Mouse (Mus musculus) spleen, adult 18-20 months (tissue): Measurements from ENCODE around the gene Alox8.
A peak's percentile ranks its signal among the peaks of the same experiment; 100 is the strongest.

Source experiments
- DNase-seq, 2 experiments: peaks; one replicate each; pipeline ENCODE4 v3.0.0; 2022; ENCODE audit warnings: mixed read lengths in 2 of 2

Alox8 gene

GRCm38 (mm10) chr11:69197743-69198142 is at the start of gene Alox8:
TSS of gene Alox8 (minus strand) at chr11:69197843.
- no peak for DNase-seq

- DNase-seq, result no peak
These were observed 48.0 kb upstream of the Alox8 start for GRCm38 (mm10) chr11:69245643-69246042.

GRCm38 (mm10) chr11:69244911-69245310 is 47.3 kb upstream of the Alox8 start:
- no peak for DNase-seq

DNA sequence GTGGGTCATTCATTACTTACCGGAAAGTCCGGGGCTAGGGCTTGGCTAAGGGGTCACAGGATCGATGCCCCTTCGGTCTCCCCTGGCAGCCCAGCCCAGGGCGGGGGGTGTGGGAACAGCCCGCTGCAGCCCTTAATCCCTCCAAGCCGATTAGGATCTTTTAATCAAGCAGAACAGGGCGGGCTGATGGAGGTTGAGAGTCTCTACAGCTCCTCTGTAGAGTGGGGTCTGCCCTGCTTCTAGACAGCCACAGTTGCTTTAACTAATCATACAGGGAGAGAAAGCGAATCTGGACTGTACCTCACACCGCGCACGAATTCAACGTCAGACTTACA is 39.2 kb upstream of the Alox8 start, which contains the start of gene Gucy2e:
Gene Gucy2e (minus strand): TSS at position 111 of the 335 bp plus-strand sequence.
- no peak for DNase-seq

DNA sequence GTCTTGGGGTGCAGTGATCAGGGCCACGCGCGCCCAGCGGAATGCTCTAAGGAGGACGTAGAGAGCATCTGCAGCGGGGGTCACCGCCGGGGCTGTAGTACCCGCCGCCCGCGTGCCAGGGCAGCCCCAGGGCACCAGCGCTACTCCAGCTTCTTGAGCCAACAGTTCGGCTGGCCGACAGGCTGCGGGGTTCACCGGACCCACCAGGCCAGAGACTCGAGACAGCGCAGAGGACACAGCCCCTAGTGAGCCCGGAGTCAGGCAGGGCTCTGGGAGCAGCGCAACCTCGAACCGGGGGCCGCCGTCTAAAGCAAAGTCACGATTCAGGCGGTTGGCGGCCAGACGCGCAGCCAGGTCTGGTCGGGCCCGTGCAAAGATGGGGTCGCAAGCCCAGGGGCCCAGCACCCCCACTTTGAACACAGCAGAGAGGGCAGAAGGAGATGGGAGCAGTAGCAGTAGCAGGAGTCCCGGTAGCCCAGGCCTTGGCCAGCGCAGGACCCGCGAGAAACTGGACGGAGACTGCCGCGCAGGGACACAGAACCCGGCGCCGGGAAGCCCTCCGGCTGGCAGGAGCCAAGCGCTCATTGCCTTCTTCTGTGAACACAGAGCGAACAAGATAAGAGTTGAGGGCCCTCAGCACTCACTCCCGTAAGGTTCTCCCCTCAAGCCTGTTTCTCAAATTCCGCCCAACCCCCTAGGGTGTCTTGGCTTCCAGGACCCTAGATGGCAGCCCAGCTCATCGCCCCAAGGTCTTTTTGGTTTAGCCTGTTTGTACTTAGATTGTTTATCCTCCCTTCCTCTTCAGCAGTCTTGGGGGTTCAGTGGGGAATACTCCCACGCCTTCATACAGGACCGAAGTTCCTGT is 38.6 kb upstream of the Alox8 start:
- DNase-seq, result no peak

DNA sequence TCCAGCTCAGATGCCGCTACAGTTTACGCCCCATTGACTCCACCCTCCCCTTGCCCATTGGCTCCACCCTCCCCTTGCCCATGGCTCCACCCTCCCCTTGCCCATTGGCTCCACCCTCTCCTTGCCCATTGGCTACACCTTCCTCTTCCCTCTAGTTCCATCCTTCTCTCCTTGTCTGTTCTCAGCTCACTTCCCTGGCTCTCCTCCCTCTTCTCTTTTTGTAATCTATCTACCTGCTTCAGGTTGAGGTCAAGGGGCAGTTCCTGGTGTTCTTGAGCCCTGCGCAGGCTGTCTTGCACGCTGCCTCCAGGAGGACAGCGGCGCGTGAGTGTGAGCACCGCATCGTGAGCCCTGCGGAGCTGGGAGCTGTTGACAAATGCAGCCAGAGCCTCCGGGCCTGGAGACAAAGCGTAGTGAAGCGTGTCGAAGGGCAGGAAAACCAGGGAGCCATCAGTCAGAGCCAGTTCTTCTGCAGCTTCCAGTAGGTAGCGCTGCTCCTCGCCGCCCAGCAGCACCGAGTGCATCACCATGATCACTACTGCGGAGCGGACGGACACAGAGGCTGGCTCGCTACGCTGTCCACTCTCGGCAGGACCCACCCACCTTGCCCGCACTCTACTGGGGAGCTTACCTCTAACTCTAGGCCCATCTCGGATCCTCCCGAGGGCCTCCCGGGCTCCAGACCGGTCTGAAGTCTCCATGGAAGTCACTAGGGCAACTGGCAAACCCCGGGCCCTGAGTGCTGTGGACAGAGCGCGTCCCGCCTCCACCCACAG is 37.8 kb upstream of the Alox8 start:
- DNase-seq, result peak; percentile 58 to 60

- no peak for DNase-seq
These were observed 35.5 kb upstream of the Alox8 start for GRCm38 (mm10) chr11:69233141-69233540.

DNA sequence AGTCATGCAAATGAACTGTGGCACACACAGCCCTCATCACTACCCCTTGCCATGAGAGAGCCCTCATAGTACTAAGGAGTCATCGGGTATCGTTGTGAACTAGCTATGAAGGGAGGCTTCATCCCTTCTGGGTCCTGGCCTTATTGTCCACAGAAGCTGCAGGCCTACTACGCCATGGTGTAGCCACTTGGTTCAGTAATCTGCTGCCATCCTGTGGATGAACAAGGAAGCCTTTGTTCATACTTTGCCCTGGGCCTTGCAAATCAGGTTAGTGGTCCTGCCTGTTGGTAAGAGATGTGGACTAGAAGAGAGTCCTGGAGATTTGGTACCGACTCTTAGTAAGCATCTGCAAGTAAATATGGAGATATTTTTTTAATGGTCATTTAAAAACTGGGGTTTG is 32.8 kb upstream of the Alox8 start:
- no peak for DNase-seq

DNA sequence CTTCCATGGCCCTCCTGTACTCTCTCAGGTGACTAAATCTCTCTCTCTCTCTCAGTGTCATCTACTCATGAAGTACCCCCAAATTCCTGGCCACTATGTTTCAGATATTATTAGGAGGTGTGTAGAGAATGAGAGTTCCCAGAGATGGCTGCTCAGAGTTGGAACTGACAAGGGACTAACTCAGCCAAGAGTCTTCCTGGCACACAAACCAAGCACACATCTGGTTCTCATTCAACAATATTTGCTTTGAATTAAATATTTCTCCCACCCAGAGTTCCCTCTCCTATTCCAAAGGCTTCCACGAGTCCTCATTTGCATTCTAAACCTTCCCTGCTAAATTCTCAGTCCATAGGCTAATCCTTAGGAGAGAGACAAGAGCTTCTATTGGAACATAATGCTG is 28.1 kb upstream of the Alox8 start:
- no peak for DNase-seq

DNA sequence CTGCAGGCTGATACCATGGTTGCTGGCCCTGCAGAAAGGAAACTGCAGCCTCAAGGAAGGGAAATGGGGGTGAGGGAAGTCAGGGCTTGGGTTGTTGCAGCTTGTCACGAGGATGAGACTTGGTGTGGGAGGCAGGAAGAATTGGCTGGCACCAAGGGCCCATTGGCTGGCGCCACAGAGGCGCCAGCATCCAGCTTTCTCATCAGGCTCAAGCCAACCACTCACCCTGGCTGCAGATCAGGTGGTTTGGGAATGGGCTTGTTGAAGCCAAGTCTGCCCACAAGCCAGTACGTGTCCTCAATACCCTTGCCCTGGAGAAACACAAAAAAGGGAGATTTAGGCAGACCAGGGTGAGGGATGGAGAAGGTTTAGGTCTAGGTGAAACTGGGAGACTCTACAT is 25.5 kb upstream of the Alox8 start:
- DNase-seq, result no peak

DNA sequence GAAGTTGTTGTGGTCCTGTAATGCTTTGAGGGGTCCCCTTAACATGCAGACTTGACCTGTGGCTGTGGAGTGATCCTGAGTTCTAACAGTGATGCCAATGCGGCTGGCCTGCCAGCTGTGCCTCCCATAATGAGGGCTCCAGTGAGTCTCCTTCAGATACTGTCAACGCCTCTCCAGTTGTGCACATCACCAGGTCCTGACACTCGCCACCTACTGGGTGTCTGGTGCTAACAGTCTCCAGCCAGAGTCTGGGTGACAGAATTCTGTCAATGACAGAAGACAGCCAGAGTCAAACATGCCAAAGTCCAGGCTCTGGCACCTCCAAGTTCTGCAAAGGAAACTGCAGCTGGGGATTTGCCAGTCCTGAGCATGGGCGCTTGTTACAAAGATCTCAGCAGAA is 23.4 kb upstream of the Alox8 start:
- no peak for DNase-seq

- DNase-seq, result no peak
These were observed 21.0 kb upstream of the Alox8 start for GRCm38 (mm10) chr11:69218661-69219060.

DNA sequence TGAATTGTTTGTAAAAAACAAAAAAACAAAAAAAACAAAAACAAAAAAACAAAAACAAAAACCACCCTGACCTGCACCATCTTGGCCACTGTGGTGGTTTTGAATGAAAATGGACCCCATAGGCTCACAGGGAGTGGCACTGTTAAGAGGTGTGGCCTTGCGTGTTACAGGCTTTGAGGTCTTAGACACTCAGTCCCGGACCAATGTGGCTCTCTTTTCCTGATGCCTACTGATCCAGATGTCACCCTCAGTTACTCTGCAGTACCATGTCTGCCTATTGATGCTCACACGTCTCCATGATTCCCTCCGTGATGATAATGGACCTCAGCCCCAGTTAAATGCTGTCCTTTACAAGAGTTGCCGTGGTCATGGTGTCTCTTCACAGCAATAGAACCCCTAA is 19.8 kb upstream of the Alox8 start:
- no peak for DNase-seq

DNA sequence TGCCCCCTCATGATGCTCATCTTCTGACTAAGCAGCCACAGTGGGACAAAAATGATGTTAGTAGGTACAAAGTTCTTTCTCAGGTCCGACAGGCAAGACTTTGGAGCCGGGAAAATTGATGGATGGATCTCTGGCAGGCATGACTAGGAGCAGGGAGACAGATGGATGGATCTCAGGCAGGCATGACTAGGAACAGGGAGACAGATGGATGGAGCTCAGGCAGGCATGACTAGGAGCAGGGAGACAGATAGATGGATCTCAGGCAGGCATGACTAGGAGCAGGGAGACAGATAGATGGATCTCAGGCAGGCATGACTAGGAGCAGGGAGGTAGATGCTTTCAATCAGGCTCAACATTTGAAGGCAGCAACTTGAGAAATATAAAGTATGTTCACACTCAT is 13.8 kb upstream of the Alox8 start:
- DNase-seq, result no peak

DNA sequence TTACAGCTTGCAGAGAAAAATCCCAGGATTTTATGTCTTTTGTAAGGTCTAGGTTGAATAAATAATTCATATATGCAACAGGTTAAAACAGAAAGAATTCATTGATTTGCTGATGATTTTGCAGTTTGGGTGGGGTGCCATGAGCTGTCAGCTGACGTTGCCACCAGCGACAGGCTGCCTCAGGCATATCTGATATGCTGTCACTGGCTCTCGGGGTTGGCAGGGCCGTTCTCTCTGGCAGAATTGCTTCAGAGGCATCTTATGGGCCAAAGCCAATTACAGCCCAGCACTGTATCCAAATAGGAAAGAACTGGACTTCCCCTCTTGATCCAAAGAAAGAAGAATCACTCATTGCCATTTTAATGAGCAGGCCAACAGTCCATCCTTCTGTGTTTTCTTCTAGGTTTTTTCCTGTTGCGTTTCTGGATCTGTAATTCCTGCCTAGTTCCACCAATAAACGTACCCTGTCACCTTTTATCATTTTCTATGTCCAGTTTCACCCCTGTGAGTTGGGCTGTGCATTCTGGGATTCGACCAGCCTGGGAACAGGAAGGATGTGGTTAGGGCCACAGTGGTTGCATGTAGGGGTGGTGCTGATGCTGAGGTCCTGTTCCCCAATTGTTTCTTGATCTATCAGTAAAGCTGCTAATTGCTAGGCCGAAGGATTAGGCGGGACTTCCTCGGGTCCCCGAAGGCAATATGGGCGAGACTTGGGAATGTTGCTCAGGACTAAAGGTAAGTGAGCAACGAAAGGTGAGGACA is 5.0 kb upstream of the Alox8 start:
- no peak for DNase-seq

DNA sequence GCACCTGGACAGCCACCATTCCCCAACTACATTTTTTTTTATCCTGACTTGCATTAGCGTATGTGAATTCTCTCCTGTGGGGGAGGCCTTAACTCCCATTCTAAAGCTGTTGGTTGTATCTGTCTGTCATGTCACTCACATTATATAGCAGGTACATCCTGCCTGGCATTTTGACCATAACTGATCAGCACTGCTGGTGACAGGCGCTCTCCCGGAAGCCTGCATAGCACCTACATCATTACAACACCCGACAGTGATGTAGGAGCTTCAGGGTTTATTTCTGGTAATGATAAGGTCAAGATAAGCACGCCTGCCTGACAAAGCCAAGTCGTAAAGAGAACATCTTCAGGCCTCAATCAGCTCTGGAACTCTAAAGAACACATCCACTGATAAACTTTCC is 2.6 kb upstream of the Alox8 start:
- DNase-seq, result no peak

DNA sequence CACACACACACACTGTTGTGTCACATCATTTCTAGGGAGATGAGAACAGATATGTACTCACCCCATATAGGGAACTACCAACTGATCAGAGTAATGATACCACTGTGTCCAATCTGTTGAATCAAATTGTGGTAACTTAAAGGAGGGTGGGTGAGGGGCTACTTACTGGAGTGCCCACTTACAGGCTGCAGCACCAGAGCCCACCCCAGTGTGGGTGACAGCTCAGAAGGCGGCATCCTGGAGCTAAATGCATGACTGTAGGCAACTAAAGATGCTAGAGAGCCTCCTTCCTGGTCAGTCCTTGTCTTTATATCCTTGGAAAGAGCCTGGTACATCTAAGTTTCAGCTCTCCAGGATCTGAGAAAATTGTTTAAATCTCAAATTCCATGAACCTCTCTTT is 1.6 kb upstream of the Alox8 start:
- no peak for DNase-seq

DNA sequence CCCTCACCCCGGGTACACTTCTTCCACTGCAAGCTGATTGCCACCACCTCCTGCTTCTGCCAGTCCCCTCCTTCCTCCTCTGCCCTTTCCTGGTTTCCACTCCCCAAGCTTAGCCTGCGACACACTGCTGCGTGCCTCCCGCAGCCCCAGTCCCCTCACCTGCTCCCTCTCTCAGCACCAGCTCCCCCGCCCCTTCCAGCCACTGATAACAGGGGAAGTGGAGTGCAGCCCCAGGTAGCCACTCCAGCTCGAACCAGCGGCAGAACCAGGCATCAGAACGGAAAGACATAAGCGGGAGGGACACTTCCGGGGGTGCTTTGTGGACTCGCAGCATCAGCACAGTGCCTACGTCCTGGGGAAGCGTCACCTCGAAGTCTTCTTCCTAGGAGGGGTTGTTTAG is 449 bp downstream of the Alox8 start:
- DNase-seq, result no peak

DNA sequence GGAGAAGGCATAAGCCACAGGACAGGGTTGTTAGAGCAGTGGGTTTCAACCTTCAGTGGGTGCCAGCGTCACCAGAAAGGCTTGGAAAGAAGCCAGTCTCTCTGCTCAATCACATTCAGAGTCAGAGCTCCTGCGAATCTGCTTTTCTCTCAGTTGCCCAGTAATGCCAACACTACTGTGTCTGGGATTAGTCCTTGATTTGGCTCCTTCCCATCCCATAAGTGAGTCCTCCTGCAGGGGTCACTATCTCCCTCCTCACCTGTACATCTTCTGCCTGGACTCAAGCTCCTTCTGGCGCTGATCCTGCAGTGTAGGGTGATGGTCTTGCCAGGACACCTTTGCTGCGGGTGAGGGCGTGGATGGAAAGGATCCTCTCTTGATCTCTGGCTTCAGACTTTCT is 877 bp downstream of the Alox8 start:
- no peak for DNase-seq

DNA sequence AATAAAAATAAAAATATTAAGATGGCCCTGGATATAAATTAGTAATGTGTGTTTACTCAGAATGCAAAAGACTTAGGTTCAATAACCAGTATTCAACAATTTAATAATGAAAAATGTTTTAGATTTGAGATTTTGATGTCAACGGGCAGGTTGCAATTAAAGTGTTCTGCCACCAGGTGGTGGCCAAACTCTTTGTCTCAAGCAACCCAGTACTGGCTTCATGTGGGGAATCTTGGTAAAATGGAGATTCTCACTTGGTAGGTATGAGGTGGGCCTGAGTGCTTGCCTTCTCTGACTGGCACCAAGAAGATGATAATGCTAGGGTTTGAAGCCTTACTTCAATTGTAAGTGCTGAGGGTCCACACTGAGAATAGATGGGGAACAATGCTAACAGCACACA is 4.8 kb downstream of the Alox8 start:
- DNase-seq, result peak in 1 of 2 experiments; percentile 27

DNA sequence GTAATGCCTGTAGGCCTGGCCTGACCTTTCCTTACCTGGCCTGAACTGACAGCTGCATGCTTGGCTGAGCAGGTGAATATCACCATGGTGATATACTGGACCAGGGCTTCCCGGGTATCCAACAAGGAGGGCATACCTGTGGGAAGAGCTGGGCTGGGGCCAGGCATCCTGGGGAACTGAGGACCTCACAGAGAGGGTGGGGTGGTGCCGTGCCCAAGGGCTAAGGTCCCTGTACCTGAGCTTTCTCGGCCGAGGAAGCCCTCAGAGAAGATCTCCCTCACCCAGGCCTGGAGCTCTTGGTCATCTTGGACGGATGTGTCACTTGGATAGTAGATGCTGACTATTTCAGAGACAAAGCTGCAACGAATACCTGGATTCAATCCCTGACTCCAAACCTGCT is 11.7 kb downstream of the Alox8 start:
- no peak for DNase-seq

- DNase-seq, result no peak
These were observed 12.6 kb downstream of the Alox8 start for GRCm38 (mm10) chr11:69185031-69185430.

- DNase-seq, result no peak
These were observed 17.5 kb downstream of the Alox8 start for GRCm38 (mm10) chr11:69180120-69180519.

DNA sequence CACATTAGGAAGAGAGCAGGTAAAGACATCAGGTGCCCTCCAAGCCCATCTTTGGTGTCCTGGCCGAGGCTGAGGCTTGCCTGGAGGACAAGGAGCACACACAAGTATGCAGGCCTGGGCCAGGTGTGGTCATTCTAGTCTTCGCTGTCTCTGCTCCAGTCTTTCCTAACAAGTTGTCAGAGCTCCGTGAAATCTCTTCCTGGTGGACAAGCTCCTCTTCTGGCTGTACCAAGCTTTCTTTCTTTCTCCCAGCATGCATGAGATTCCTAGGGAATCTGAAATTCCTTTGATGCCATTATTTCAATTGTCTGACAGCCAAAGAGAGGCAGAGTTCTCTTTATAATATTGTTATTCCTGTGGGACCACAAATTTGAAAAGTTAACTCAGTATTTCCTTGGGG is 18.1 kb downstream of the Alox8 start:
- no peak for DNase-seq
